Mouse (Mus musculus): Measurements from ENCODE around the gene Pstk. TPM values are rescaled to one million over a fixed set of nuclear protein-coding genes. Genes with fewer than 3 reads are reported as not detected.

Pstk gene
- polyA plus RNA-seq, 1 experiment from 2014 or later: 71.4 TPM

GRCm38 (mm10) chr7:131432244-131432643 is 61.3 kb downstream of the Pstk start:
- H3K4me1 ChIP-seq: no peaks in the 10 kb centered on the region
- peaks cover 7% of the 10 kb centered on the region; the same call in 1 of the 2 replicates for H3K27me3 ChIP-seq (ENCODE audit: poor library complexity, severe bottlenecking)
- no peak overlapping the region for H3K27ac ChIP-seq
- no peaks in the 10 kb centered on the region; the same call in 1 of the 2 replicates for H3K9me3 ChIP-seq
- DNase-seq (ENCODE audit: extremely low spot score, low spot score): peak; percentile 26
- peaks cover 11% of the 10 kb centered on the region for H3K36me3 ChIP-seq (replicated peaks)
- whole genome bisulfite sequencing: 18% methylated on average over 1 of the region's 1 CpGs
- no peak overlapping the region for H3K4me3 ChIP-seq

DNA sequence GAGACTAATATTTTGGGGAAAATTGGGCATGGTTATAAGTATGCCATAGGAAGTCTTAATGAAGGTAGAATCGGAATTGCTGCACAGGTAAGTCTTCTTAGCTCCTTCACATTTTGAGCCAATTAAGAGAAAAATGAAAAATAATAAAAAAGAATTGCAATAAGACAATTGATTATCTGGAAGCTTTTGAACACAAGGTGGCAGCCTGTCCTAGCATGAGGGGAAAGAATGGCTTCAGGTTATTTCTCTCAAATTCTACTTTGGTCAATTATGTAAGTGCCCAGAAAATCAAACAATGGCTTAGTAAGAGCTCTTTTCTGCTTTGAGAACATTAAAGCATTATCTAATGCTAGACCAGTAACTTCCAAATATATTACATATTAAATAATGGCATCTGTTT is 63.3 kb downstream of the Pstk start:
- WGBS: 84% methylated on average over 1 of the region's 1 CpGs
- no peak for DNase-seq (ENCODE audit: extremely low spot score, low spot score)
- no peak overlapping the region for H3K27ac ChIP-seq
- H3K27me3 ChIP-seq (ENCODE audit: poor library complexity, severe bottlenecking): peaks cover 7% of the 10 kb centered on the region; the same call in 1 of the 2 replicates
- H3K4me1 ChIP-seq: no peaks in the 10 kb centered on the region
- H3K4me3 ChIP-seq: no peak overlapping the region
- no peaks in the 10 kb centered on the region; the same call in 1 of the 2 replicates for H3K9me3 ChIP-seq
- peaks cover 8% of the 10 kb centered on the region for H3K36me3 ChIP-seq (replicated peaks)

- H3K4me3 ChIP-seq: no peak overlapping the region
- H3K27ac ChIP-seq: no peak overlapping the region
- H3K27me3 ChIP-seq (ENCODE audit: poor library complexity, severe bottlenecking): peaks cover 12% of the 10 kb centered on the region; the same call in 1 of the 2 replicates
- no peaks in the 10 kb centered on the region for H3K36me3 ChIP-seq (replicated peaks)
- 63% methylated on average over 3 of the region's 3 CpGs for WGBS
- no peaks in the 10 kb centered on the region for H3K9me3 ChIP-seq
- H3K4me1 ChIP-seq: no peaks in the 10 kb centered on the region
- no peak for DNase-seq (ENCODE audit: extremely low spot score, low spot score)
Measured at GRCm38 (mm10) chr7:131437051-131437450, 66.1 kb downstream of the Pstk start.

Other genes starting within 250 kb of the Pstk start
- gene 4933402N03Rik, start 224.8 kb upstream of the Pstk start, polyA plus RNA-seq (2016; fragmentation: Nextera tagmentation; extraction: Ambion mirVana): not detected in 2 replicates
- not detected in 2 replicates for gene 5430419D17Rik, start 196.7 kb upstream of the Pstk start, polyA plus RNA-seq (2016; fragmentation: Nextera tagmentation; extraction: Ambion mirVana)
- gene Cuzd1, start 48.8 kb upstream of the Pstk start, polyA plus RNA-seq (2016; fragmentation: Nextera tagmentation; extraction: Ambion mirVana): not detected in 2 replicates
- gene Fam24b, start 41.6 kb upstream of the Pstk start, polyA plus RNA-seq (2016; fragmentation: Nextera tagmentation; extraction: Ambion mirVana): not detected in 2 replicates
- gene Fam24a, start 37.3 kb upstream of the Pstk start, polyA plus RNA-seq (2016; fragmentation: Nextera tagmentation; extraction: Ambion mirVana): not detected in 2 replicates
- 21.3 and 22.7 TPM in 2 replicates for gene 2310057M21Rik, start 8.4 kb upstream of the Pstk start, polyA plus RNA-seq (2016; fragmentation: Nextera tagmentation; extraction: Ambion mirVana)
- 14.6 and 15.5 TPM in 2 replicates for gene Ikzf5, start 39.4 kb downstream of the Pstk start, polyA plus RNA-seq (2016; fragmentation: Nextera tagmentation; extraction: Ambion mirVana)
- 53.1 and 61.5 TPM in 2 replicates for gene Acadsb, start 39.5 kb downstream of the Pstk start, polyA plus RNA-seq (2016; fragmentation: Nextera tagmentation; extraction: Ambion mirVana)
- not detected in 2 replicates for gene Hmx3, start 171.7 kb downstream of the Pstk start, polyA plus RNA-seq (2016; fragmentation: Nextera tagmentation; extraction: Ambion mirVana)
- gene Hmx2, start 177.6 kb downstream of the Pstk start, polyA plus RNA-seq (2016; fragmentation: Nextera tagmentation; extraction: Ambion mirVana): 0.12 TPM in 1 of 2 replicates, not detected in the other
- gene Bub3, start 189.1 kb downstream of the Pstk start, polyA plus RNA-seq (2016; fragmentation: Nextera tagmentation; extraction: Ambion mirVana): 314 and 328 TPM in 2 replicates

Data from forebrain, embryonic 10.5 days (tissue).